Mouse (Mus musculus) hematopoietic multipotent progenitor cell, adult 10-12 weeks (in vitro differentiated cells): ENCODE measurements around the gene Gbgt1. TPM values are rescaled to one million over a fixed set of nuclear protein-coding genes. Genes with fewer than 3 reads are reported as not detected.

Experiments used
- polyA plus RNA-seq: library from polyadenylated mRNA; stranded (reverse); fragments of >175 nt; gene quantifications from 2 replicates; pipeline ENCODE4 v1.2.3, GENCODE M21; 2012; ENCODE audit warnings: low replicate concordance

Gene Gbgt1
- 2.6 and 2.7 TPM in 2 replicates for polyA plus RNA-seq

GRCm38 (mm10) chr2:28496671-28497070 lies at the start of gene Gbgt1:
Gene Gbgt1, plus strand, starts transcription at chr2:28496891.

GRCm38 (mm10) chr2:28465836-28466518 lies 30.7 kb upstream of the Gbgt1 start, which contains the start of gene 1700007K13Rik:
Gene 1700007K13Rik, minus strand, starts transcription at chr2:28466332.

DNA sequence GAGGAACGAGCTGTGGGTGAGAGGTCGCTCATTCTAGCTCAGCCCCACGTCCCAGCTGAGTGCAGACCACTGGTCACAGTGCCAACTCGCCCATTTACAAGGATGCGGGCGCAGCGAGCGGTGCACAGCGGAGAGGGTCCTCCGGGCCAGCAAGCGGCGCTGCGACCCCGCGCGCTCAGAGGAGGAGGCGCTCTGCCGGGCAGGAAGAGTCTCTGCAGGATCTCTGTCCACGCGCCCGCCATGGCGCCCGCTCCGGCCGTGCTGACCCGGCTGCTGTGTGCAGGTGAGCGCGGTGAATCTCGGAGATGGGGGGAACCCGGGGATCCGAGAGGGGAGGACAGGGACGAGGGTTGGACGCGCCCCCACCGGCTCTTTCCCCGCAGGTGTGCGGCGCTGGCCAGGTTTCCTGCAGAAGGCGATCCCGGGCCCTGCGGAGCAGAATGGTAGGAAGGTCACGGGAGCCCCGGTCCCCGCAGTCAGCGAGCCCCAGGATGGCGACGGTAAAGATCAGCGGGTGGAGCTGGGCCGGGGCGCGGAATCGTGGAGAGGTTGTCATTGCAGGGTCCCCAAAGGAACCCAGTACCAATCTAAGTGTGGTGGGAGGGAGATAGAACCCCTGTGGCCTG lies 28.7 kb upstream of the Gbgt1 start, which contains the start of gene Mrps2:
Gene Mrps2 (plus strand): TSS at position 207 of the 626 bp plus-strand sequence.

GRCm38 (mm10) chr2:28505795-28506194 lies 9.1 kb downstream of the Gbgt1 start, which contains the start of gene Gm10134:
Gene Gm10134, plus strand, starts transcription at chr2:28506095.

GRCm38 (mm10) chr2:28512798-28513401 lies 16.2 kb downstream of the Gbgt1 start, which contains the start of gene Ralgds:
Gene Ralgds, plus strand, starts transcription at chr2:28513125.

Other genes with a start within 250 kb of the Gbgt1 start
- gene Ppp1r26, start 50.1 kb upstream of the Gbgt1 start, polyA plus RNA-seq = 0.18 and 0.24 TPM in 2 replicates
- gene 1700007K13Rik, start 30.6 kb upstream of the Gbgt1 start, polyA plus RNA-seq = not detected in 2 replicates
- gene Mrps2, start 28.8 kb upstream of the Gbgt1 start, polyA plus RNA-seq = 19.1 and 30.2 TPM in 2 replicates
- 0.44 TPM in 1 of 2 replicates, not detected in the other for gene Gm10134, start 9.2 kb downstream of the Gbgt1 start, polyA plus RNA-seq
- 31.7 and 33.8 TPM in 2 replicates for gene Ralgds, start 16.2 kb downstream of the Gbgt1 start, polyA plus RNA-seq
- gene Cel, start 66.5 kb downstream of the Gbgt1 start, polyA plus RNA-seq = 0.48 TPM in 1 of 2 replicates, not detected in the other
- 6.3 and 11.3 TPM in 2 replicates for gene Gtf3c5, start 86.9 kb downstream of the Gbgt1 start, polyA plus RNA-seq
- 2.2 and 37.9 TPM in 2 replicates for gene Gfi1b, start 125.1 kb downstream of the Gbgt1 start, polyA plus RNA-seq
- gene Tsc1, start 144.3 kb downstream of the Gbgt1 start, polyA plus RNA-seq = 3.1 and 7.3 TPM in 2 replicates
- gene Spaca9, start 202.8 kb downstream of the Gbgt1 start, polyA plus RNA-seq = 0.58 and 0.88 TPM in 2 replicates
- 0.72 and 1.2 TPM in 2 replicates for gene Ak8, start 203.3 kb downstream of the Gbgt1 start, polyA plus RNA-seq